In the genomic region with DNA sequence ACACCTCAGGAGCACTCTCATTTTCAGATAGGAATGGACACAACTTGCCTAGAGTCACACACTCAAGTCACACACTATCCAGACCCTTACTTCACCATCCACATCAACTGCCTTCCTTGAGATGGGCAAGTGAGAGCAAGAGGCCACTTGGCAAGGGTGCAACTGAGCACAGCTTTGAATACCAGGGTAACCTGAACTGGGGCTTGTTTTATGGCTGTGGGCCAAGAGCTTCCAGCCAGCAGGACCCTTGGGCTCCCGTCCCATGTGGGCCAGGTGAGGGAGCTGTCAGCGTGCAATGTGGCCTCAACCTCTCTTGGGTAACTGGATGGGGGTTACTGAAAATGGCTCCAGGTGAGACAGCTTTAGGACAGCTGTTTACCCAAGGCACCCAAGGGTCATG, we compare ENCODE assay signal across 28 mouse cellular contexts. TPM values are rescaled to one million over a fixed set of nuclear protein-coding genes. Genes with fewer than 3 reads are reported as not detected.
A peak's percentile ranks its signal among the peaks of the same experiment; 100 is the strongest.
DNase-seq lines count a peak whose midpoint lies in the region; ATAC-seq lines count a peak whose summit lies in the region.
"Had no signal": no experiment of that assay in that cellular context is flagged by ENCODE, and none has a peak within 500 bp of the region (broad histone marks: within the 10 kb centered on the region; RNA-seq: fewer than 3 reads in every experiment).

No protein-coding gene starts in this region.

- peak; percentile 33 for DNase-seq in embryonic facial prominence, embryonic 14.5 days (ENCODE audit: low spot score)
- DNase-seq in embryonic facial prominence, embryonic 10.5 days (ENCODE audit: low spot score): no peak
- DNase-seq in gastrocnemius, postnatal 25 days: peak; percentile 5
- no peak for DNase-seq in gastrocnemius, adult 18-20 months (ENCODE audit: low spot score)
- DNase-seq in kidney, adult 9 months: peak; percentile 43
- DNase-seq in kidney, postnatal 25 days: peak; percentile 60 to 83
- DNase-seq: adrenal gland, adult 8-10 months; adrenal gland, postnatal 25 days; cerebellum, adult 11-12 months; cerebellum, adult 8-10 months; cerebellum, postnatal 10 days; cerebellum, postnatal 36 days; embryo, embryonic 11 days; heart, adult 18-20 months; heart, postnatal 10 days; heart, postnatal 36 days had no signal

- no peaks in the 10 kb centered on the region for H3K4me1 ChIP-seq in embryonic facial prominence, embryonic 14.5 days (ENCODE audit: control insufficient read depth, insufficient read depth, low read length)
- H3K4me1 ChIP-seq in embryonic facial prominence, embryonic 10.5 days: peaks cover 8% of the 10 kb centered on the region
- no peaks in the 10 kb centered on the region for H3K4me1 ChIP-seq in kidney, embryonic 14.5 days (ENCODE audit: control insufficient read depth, insufficient read depth, low read length)

- H3K4me3 ChIP-seq in embryonic facial prominence, embryonic 14.5 days (ENCODE audit: low read depth, low read length): no peak overlapping the region
- no peak overlapping the region for H3K4me3 ChIP-seq in embryonic facial prominence, embryonic 10.5 days
- no peak overlapping the region for H3K4me3 ChIP-seq in kidney, embryonic 14.5 days (ENCODE audit: low read length)
- H3K4me3 ChIP-seq: embryonic facial prominence, embryonic 15.5 days; erythroblast, embryonic 14.5 days; forebrain, embryonic 12.5 days; forebrain, embryonic 15.5 days; heart, embryonic 12.5 days; heart, embryonic 15.5 days; hindbrain, embryonic 10.5 days; hindbrain, embryonic 13.5 days had no signal

- no peaks in the 10 kb centered on the region for H3K9me3 ChIP-seq in embryonic facial prominence, embryonic 14.5 days (ENCODE audit: control insufficient read depth, low read length)
- no peaks in the 10 kb centered on the region for H3K9me3 ChIP-seq in embryonic facial prominence, embryonic 10.5 days
- no peaks in the 10 kb centered on the region for H3K9me3 ChIP-seq in kidney, embryonic 14.5 days (ENCODE audit: control insufficient read depth, low read length)
- H3K9me3 ChIP-seq: embryonic facial prominence, embryonic 15.5 days; forebrain, embryonic 12.5 days; forebrain, embryonic 15.5 days; heart, embryonic 12.5 days; heart, embryonic 15.5 days; hindbrain, embryonic 10.5 days; hindbrain, embryonic 13.5 days had no signal

- peaks cover 12% of the 10 kb centered on the region for H3K27me3 ChIP-seq in embryonic facial prominence, embryonic 14.5 days (replicated peaks; ENCODE audit: control insufficient read depth, insufficient read depth, low read length)
- peaks cover 34% of the 10 kb centered on the region for H3K27me3 ChIP-seq in embryonic facial prominence, embryonic 10.5 days (replicated peaks; ENCODE audit: low read depth, poor library complexity, severe bottlenecking)
- H3K27me3 ChIP-seq in kidney, embryonic 14.5 days (ENCODE audit: control insufficient read depth, insufficient read depth, low read length): 0 out of 2 replicates have a peak, but pooled peaks cover 12% of the 10 kb centered on the region

- no peak for ATAC-seq in embryonic facial prominence, embryonic 14.5 days (ENCODE audit: low read depth)
- ATAC-seq in kidney, embryonic 14.5 days (ENCODE audit: low FRiP score, low TSS enrichment): no peak
- no peak for ATAC-seq in erythroblast, adult 5-6 weeks (replicated peaks; ENCODE audit: low FRiP score, poor library complexity, severe bottlenecking)
- ATAC-seq: activated CD4-positive, CD25-positive, alpha-beta regulatory T cell, adult 4 months; forebrain, embryonic 15.5 days; hindbrain, embryonic 16.5 days had no signal

- no peak overlapping the region for H3K4me2 ChIP-seq in embryonic facial prominence, embryonic 14.5 days (ENCODE audit: low read depth, low read length)
- H3K4me2 ChIP-seq in kidney, embryonic 14.5 days (replicated peaks; ENCODE audit: low read depth, low read length): no peak overlapping the region
- H3K4me2 ChIP-seq: embryonic facial prominence, embryonic 15.5 days; forebrain, embryonic 12.5 days; forebrain, embryonic 15.5 days; heart, embryonic 12.5 days; heart, embryonic 15.5 days; hindbrain, embryonic 13.5 days had no signal

- no peaks in the 10 kb centered on the region for H3K36me3 ChIP-seq in embryonic facial prominence, embryonic 14.5 days (ENCODE audit: control insufficient read depth, insufficient read depth, low read length)
- H3K36me3 ChIP-seq in embryonic facial prominence, embryonic 10.5 days (replicated peaks): no peaks in the 10 kb centered on the region
- no peaks in the 10 kb centered on the region for H3K36me3 ChIP-seq in kidney, embryonic 14.5 days (ENCODE audit: control insufficient read depth, insufficient read depth, low read length)
- H3K36me3 ChIP-seq: embryonic facial prominence, embryonic 15.5 days; forebrain, embryonic 12.5 days; forebrain, embryonic 15.5 days; heart, embryonic 12.5 days; heart, embryonic 15.5 days; hindbrain, embryonic 10.5 days; hindbrain, embryonic 13.5 days had no signal

- 69% methylated on average over 2 of the region's 2 CpGs for WGBS in embryonic facial prominence, embryonic 14.5 days
- 88% methylated on average over 2 of the region's 2 CpGs for WGBS in embryonic facial prominence, embryonic 10.5 days
- WGBS in kidney, embryonic 14.5 days: 76% methylated on average over 2 of the region's 2 CpGs

- H3K27ac ChIP-seq in embryonic facial prominence, embryonic 14.5 days (replicated peaks; ENCODE audit: low read depth, low read length): no peak overlapping the region
- H3K27ac ChIP-seq in embryonic facial prominence, embryonic 10.5 days (replicated peaks): no peak overlapping the region
- H3K27ac ChIP-seq in kidney, embryonic 14.5 days (ENCODE audit: low read depth, low read length): no peak overlapping the region
- H3K27ac ChIP-seq: embryonic facial prominence, embryonic 15.5 days; forebrain, embryonic 12.5 days; forebrain, embryonic 15.5 days; heart, embryonic 15.5 days; hindbrain, embryonic 10.5 days; hindbrain, embryonic 13.5 days had no signal

- H3K9ac ChIP-seq in embryonic facial prominence, embryonic 14.5 days (ENCODE audit: low read depth, low read length): no peak overlapping the region
- no peak overlapping the region for H3K9ac ChIP-seq in kidney, embryonic 14.5 days (ENCODE audit: low read depth, low read length)
- H3K9ac ChIP-seq: embryonic facial prominence, embryonic 15.5 days; forebrain, embryonic 12.5 days; forebrain, embryonic 15.5 days; heart, embryonic 12.5 days; heart, embryonic 15.5 days; hindbrain, embryonic 13.5 days had no signal

RNA-seq across cellular contexts. Expression of gene Klf15, which starts 5.0 kb away (rescaled TPM):
- 7.0 and 8.4 TPM in 2 replicates for polyA plus RNA-seq in embryonic facial prominence, embryonic 14.5 days (2014; fragmentation: Nextera tagmentation; extraction: Ambion mirVana)
- polyA plus RNA-seq in embryonic facial prominence, embryonic 10.5 days (2016; fragmentation: Nextera tagmentation; extraction: Ambion mirVana): 6.4 and 7.5 TPM in 2 replicates
- total RNA-seq in gastrocnemius, postnatal 25 days (2021): 10 to 100 TPM; 29.8 to 33.3 TPM
- 10 to 100 TPM; 33.8 to 73.0 TPM for total RNA-seq in gastrocnemius, adult 18-20 months (2021)
- 5.3 and 9.3 TPM in 2 replicates for polyA plus RNA-seq in kidney, embryonic 14.5 days (2014; fragmentation: Nextera tagmentation; extraction: Ambion mirVana)
- total RNA-seq in erythroblast, adult 5-6 weeks (2015; ENCODE audit: low replicate concordance): not detected in 2 replicates
- total RNA-seq in erythroblast, adult 5-6 weeks (2017; ENCODE audit: low replicate concordance): 0.42 and 0.43 TPM in 2 replicates
- polyA plus RNA-seq: activated CD4-positive, CD25-positive, alpha-beta regulatory T cell, adult 4 months; erythroblast, embryonic 14.5 days had no signal

RNA-seq across cellular contexts. Expression of gene Aldh1l1, which starts 28.8 kb away (rescaled TPM):
- 1.8 and 2.2 TPM in 2 replicates for polyA plus RNA-seq in embryonic facial prominence, embryonic 14.5 days (2014; fragmentation: Nextera tagmentation; extraction: Ambion mirVana)
- polyA plus RNA-seq in embryonic facial prominence, embryonic 10.5 days (2016; fragmentation: Nextera tagmentation; extraction: Ambion mirVana): 1.5 and 2.1 TPM in 2 replicates
- total RNA-seq in gastrocnemius, postnatal 25 days (2021): 1 to 10 TPM; 5.0 to 7.6 TPM
- total RNA-seq in gastrocnemius, adult 18-20 months (2021): 1 to 10 TPM; 3.5 to 4.2 TPM
- polyA plus RNA-seq in kidney, embryonic 14.5 days (2014; fragmentation: Nextera tagmentation; extraction: Ambion mirVana): 1.4 and 2.9 TPM in 2 replicates
- not detected in 2 replicates for total RNA-seq in erythroblast, adult 5-6 weeks (2015; ENCODE audit: low replicate concordance)
- total RNA-seq in erythroblast, adult 5-6 weeks (2017; ENCODE audit: low replicate concordance): 1.2 TPM in 1 of 2 replicates, not detected in the other
- polyA plus RNA-seq: erythroblast, embryonic 14.5 days had no signal

RNA-seq across cellular contexts. Expression of gene Cfap100, which starts 28.8 kb away (rescaled TPM):
- polyA plus RNA-seq in embryonic facial prominence, embryonic 14.5 days (2014; fragmentation: Nextera tagmentation; extraction: Ambion mirVana): 0.62 and 0.65 TPM in 2 replicates
- 0.76 and 0.99 TPM in 2 replicates for polyA plus RNA-seq in embryonic facial prominence, embryonic 10.5 days (2016; fragmentation: Nextera tagmentation; extraction: Ambion mirVana)
- total RNA-seq in gastrocnemius, postnatal 25 days (2021): 1 to 10 TPM; 1.0 to 1.1 TPM
- under 1 TPM in 1 of 2 experiments, not detected in 1; 0.12 TPM for total RNA-seq in gastrocnemius, adult 18-20 months (2021)
- 0.53 and 0.91 TPM in 2 replicates for polyA plus RNA-seq in kidney, embryonic 14.5 days (2014; fragmentation: Nextera tagmentation; extraction: Ambion mirVana)
- total RNA-seq in erythroblast, adult 5-6 weeks (2015; ENCODE audit: low replicate concordance): not detected in 2 replicates
- total RNA-seq in erythroblast, adult 5-6 weeks (2017; ENCODE audit: low replicate concordance): not detected in 2 replicates
- polyA plus RNA-seq: erythroblast, embryonic 14.5 days had no signal

Comparison
In these comparisons a context has a peak if more than half of its experiments do, and no peak if none do; other contexts are left out.
1. DNase-seq: peak in embryonic facial prominence, embryonic 14.5 days (single experiment), gastrocnemius, postnatal 25 days (single experiment), kidney, adult 9 months (single experiment) and kidney, postnatal 25 days (2 of 2); none in embryonic facial prominence, embryonic 10.5 days (single experiment) and gastrocnemius, adult 18-20 months (single experiment).
2. RNA of gene Klf15, which starts 5.0 kb away (total RNA-seq): 33.8 to 73.0 TPM in gastrocnemius, adult 18-20 months and 29.8 to 33.3 TPM in gastrocnemius, postnatal 25 days; 0.42 to 0.43 TPM in erythroblast, adult 5-6 weeks; every median in the first group is over 10 times any median in the second.